Mouse (Mus musculus): Measurements from ENCODE around the gene Plppr3. TPM values are rescaled to one million over a fixed set of nuclear protein-coding genes. Genes with fewer than 3 reads are reported as not detected.

Gene Plppr3
- polyA plus RNA-seq, 1 experiment from 2014 or later, result 142 TPM

- Histone ChIP-seq H3K4me3 (peak within 1 kb of the TSS; percentile 99), H3K36me3 (peaks cover 33% of the 10 kb centered on the region), H3K4me1 (peaks cover 59% of the 10 kb centered on the region), H3K4me2 (replicated peaks) (peak within 1 kb of the TSS; percentile 100), H3K27me3 (no peaks in the 10 kb centered on the region), H3K27ac (peak within 1 kb of the TSS; percentile 100), H3K9me3 (no peaks in the 10 kb centered on the region), H3K9ac (peak within 1 kb of the TSS; percentile 97)
- peak; percentile 93 for ATAC-seq (ENCODE audit: low FRiP score, low read depth)
- WGBS, result under 1% methylated on average over 64 of the region's 75 CpGs
Observed at GRCm38 (mm10) chr10:79853860-79854795, 20.3 kb downstream of the Plppr3 start, which contains the start of gene Ptbp1. Ptbp1 (plus strand) TSS chr10:79854427.

DNA sequence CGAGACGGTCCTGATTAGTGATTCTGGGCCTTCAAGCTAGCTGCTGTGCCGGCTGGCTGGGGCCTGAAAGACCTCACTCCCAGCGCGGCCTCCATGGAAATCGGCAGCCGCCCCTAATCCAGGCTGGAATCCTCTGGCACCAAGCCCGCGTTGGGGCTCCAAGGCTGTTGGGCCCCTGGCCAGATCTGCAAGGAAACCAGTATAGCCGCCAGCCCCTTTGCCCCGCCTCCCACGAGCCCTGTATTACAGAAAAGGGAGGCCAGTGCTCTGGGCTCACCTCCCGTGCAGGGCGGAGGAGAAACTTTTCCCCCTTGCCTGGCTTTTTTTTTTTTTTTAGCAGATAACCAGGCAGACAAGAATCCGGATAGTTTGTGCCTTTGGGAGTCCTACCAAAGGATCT lies 21.0 kb downstream of the Plppr3 start:
- ATAC-seq (ENCODE audit: low FRiP score, low read depth), result peak; percentile 43
- peaks cover 52% of the 10 kb centered on the region for H3K4me1 ChIP-seq
- H3K27me3 ChIP-seq, result no peaks in the 10 kb centered on the region
- peaks cover 26% of the 10 kb centered on the region for H3K36me3 ChIP-seq
- peak overlapping the region; percentile 79 for H3K4me2 ChIP-seq (replicated peaks)
- no peaks in the 10 kb centered on the region for H3K9me3 ChIP-seq
- H3K4me3 ChIP-seq, result peak overlapping the region; percentile 99
- WGBS, result 0% methylated on average over 15 of the region's 15 CpGs
- peak overlapping the region; percentile 80 for H3K9ac ChIP-seq
- H3K27ac ChIP-seq, result peak overlapping the region; percentile 100

DNA sequence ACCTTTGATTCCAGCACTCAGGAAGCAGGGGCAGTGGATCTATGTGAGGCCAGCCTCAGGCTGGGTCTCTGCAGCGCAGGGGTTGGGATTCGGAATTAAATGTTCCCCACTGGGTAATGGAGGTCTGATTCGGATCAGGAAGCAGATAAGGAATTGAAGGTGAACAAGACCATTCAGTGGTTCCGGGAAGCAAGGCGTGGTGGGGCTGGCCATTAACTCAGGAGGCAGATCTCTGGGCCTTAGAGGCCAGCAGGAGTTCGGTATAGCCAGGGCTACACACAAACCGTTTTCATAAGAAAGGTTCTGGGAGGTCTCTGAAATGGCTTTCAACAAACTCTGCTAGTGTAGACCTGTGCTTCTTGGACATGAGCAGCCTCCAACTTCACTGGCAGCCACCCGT lies 21.6 kb downstream of the Plppr3 start:
- ATAC-seq (ENCODE audit: low FRiP score, low read depth), result no peak
- peak overlapping the region; percentile 99 for H3K4me3 ChIP-seq
- H3K27me3 ChIP-seq, result no peaks in the 10 kb centered on the region
- peak overlapping the region; percentile 80 for H3K9ac ChIP-seq
- H3K4me1 ChIP-seq, result peaks cover 46% of the 10 kb centered on the region
- H3K27ac ChIP-seq, result peak overlapping the region; percentile 100
- peak overlapping the region; percentile 79 for H3K4me2 ChIP-seq (replicated peaks)
- WGBS, result 17% methylated on average over 8 of the region's 8 CpGs
- no peaks in the 10 kb centered on the region for H3K9me3 ChIP-seq
- peaks cover 20% of the 10 kb centered on the region for H3K36me3 ChIP-seq

DNA sequence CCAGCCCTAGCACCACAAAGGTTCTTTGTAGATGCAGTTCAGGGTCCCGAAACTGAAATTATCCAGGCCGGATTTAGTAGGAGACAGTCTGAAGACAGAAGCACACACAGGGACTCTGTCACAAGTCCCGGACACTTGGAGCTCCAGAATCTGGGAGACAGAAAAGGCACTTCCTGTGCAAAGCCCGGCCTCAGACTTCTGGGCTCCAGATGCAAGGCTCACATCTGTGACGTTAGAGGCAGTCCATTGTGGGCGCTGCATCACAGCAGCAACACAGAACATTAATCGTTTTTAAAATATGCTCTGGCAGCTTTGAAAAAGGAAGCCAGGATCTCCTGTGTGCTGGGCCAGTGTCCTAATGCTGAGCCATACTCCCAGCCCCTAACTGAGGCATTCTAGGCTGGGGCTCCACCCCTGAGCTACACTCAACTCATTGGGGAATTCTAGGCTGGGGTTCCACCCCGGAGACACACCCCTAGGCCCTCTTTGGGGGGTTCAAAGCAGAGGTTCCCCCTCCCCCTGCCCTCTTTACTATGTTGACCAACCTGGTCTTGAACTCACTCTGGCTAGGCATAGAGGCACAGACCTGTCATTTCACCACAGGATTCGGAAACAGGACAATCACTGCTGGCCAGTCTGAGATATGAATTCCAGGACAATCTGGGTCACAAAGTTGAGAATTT lies 22.2 kb downstream of the Plppr3 start:
- no peak for ATAC-seq (ENCODE audit: low FRiP score, low read depth)
- no peaks in the 10 kb centered on the region for H3K9me3 ChIP-seq
- H3K27me3 ChIP-seq, result no peaks in the 10 kb centered on the region
- peak overlapping the region; percentile 100 for H3K27ac ChIP-seq
- H3K4me2 ChIP-seq (replicated peaks), result peak overlapping the region; percentile 79
- H3K4me1 ChIP-seq, result peaks cover 40% of the 10 kb centered on the region
- 32% methylated on average over 9 of the region's 9 CpGs for WGBS
- peak overlapping the region; percentile 80 for H3K9ac ChIP-seq
- peak overlapping the region; percentile 99 for H3K4me3 ChIP-seq
- H3K36me3 ChIP-seq, result peaks cover 15% of the 10 kb centered on the region

DNA sequence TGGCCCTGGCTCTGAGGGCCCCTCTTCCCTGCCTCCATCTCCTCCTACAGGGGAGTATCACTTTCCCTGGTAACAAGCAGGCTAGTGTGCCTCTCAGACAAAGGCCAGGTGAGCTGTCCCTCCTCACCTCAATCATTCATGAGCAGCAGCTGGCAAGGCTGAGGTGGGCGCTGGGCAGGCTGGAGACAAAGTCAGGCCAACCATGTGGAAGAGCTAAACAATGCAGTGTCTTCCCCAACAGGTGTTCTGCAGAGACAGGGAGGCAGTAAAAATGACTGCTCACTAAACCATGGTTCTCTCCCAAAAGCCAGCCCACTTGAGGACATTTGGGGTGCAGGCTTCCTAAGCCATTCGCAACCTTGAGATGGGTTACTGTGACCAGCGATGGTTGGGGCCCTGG lies 22.8 kb downstream of the Plppr3 start:
- peak overlapping the region; percentile 100 for H3K27ac ChIP-seq
- 64% methylated on average over 3 of the region's 3 CpGs for WGBS
- H3K4me3 ChIP-seq, result peak overlapping the region; percentile 99; the same call in 1 of the 2 replicates
- H3K4me1 ChIP-seq, result peaks cover 35% of the 10 kb centered on the region
- H3K9ac ChIP-seq, result peak overlapping the region; percentile 80; the same call in 1 of the 2 replicates
- H3K4me2 ChIP-seq (replicated peaks), result peak overlapping the region; percentile 79
- H3K36me3 ChIP-seq, result peaks cover 9% of the 10 kb centered on the region
- ATAC-seq (ENCODE audit: low FRiP score, low read depth), result no peak
- H3K9me3 ChIP-seq, result no peaks in the 10 kb centered on the region
- no peaks in the 10 kb centered on the region for H3K27me3 ChIP-seq

DNA sequence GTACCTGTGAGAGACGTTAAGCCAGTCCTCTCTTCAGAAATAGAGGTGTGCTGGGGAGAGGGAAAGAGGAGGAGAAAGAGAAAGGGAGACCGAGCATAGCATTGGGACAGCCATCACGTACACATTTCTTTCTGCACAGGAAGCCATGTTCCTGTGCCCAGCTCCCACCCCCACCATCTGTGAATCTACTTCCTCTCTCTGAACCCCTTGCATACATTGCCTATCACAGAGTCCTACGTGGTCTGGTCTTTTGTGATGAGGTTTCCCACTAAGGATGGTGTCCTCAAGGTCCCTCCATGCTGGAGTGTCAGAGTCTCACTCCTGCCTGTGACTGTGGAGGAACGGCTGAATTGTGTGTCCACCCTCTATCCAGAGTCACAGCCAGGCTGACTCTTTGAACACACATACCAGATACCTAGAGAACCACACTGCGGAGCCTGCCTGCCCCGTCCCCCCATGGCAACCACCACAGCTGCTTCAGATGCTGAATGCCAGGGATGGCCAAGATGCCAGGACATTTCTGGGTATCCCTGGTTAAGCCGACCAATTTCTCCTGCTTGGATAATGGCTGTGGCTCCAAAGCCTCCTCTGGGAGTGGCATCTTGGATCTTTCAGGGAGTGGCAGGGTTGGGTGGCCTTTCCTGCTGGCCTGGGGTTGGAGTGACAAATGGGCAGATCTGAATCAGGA lies 24.3 kb downstream of the Plppr3 start:
- WGBS, result 84% methylated on average over 8 of the region's 8 CpGs
- Histone ChIP-seq H3K4me2 (replicated peaks) (no peak overlapping the region), H3K9me3 (no peaks in the 10 kb centered on the region), H3K9ac (no peak overlapping the region), H3K4me3 (no peak overlapping the region), H3K4me1 (peaks cover 25% of the 10 kb centered on the region), H3K27ac (no peak overlapping the region), H3K27me3 (no peaks in the 10 kb centered on the region), H3K36me3 (no peaks in the 10 kb centered on the region)
- ATAC-seq (ENCODE audit: low FRiP score, low read depth), result no peak

DNA sequence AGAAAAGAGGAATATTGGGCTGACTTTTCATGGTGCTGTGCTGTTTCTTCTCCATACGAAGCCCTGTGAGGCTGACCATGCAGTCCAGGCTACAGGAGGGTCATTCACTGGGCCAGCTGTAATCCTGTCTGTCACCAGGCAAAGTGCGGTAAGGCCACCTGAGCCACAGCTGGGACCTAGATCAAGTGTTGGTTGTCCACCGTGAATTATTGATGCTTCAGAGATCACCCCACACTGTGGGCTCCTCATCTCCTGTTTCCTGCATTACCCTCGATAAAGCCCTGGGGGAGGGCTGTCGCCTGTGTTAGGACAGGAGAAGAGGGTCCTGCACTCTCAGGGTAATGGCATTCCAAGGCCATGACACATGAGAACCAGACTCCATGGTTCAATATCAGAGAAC lies 27.9 kb downstream of the Plppr3 start:
- no peaks in the 10 kb centered on the region for H3K27me3 ChIP-seq
- H3K4me3 ChIP-seq, result no peak overlapping the region
- WGBS, result 42% methylated on average over 5 of the region's 5 CpGs
- no peak overlapping the region for H3K27ac ChIP-seq
- no peak overlapping the region for H3K9ac ChIP-seq
- no peak for ATAC-seq (ENCODE audit: low FRiP score, low read depth)
- no peaks in the 10 kb centered on the region for H3K36me3 ChIP-seq
- H3K4me1 ChIP-seq, result peaks cover 30% of the 10 kb centered on the region
- no peaks in the 10 kb centered on the region for H3K9me3 ChIP-seq
- H3K4me2 ChIP-seq (replicated peaks), result no peak overlapping the region

- peak overlapping the region; percentile 23; the same call in 1 of the 2 replicates for H3K27ac ChIP-seq
Observed at GRCm38 (mm10) chr10:79843476-79843875, 31.0 kb downstream of the Plppr3 start.

DNA sequence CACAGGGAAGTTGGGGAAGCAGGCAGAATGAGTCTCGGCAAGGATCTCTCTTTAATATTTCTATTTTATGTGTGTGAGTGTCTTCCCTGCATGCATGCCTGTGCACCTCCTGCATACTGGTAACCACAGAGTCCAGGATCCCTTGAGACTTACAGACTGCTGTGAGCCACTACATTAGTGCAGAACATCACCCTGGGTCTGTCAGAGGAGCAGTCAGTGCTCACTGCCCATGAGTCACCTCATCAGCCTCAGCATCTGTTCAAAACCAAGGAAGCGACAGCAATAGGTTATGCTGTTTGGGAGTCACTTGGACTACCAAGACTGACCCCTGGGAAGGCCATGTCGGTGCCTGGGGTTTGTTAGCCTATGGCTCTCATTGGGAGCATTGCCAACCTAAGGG lies 32.1 kb downstream of the Plppr3 start:
- no peak overlapping the region for H3K9ac ChIP-seq
- H3K27me3 ChIP-seq, result no peaks in the 10 kb centered on the region
- peak overlapping the region; percentile 58 for H3K27ac ChIP-seq
- no peak overlapping the region for H3K4me3 ChIP-seq
- H3K9me3 ChIP-seq, result no peaks in the 10 kb centered on the region
- H3K4me2 ChIP-seq (replicated peaks), result no peak overlapping the region; the same call in 1 of the 2 replicates
- 62% methylated on average over 3 of the region's 3 CpGs for WGBS
- H3K36me3 ChIP-seq, result no peaks in the 10 kb centered on the region
- no peak for ATAC-seq (ENCODE audit: low FRiP score, low read depth)
- peaks cover 32% of the 10 kb centered on the region for H3K4me1 ChIP-seq

More at GRCm38 (mm10) chr10:79843476-79843875, 31.0 kb downstream of the Plppr3 start:
- Histone ChIP-seq H3K4me3 (no peak overlapping the region), H3K36me3 (no peaks in the 10 kb centered on the region), H3K9me3 (no peaks in the 10 kb centered on the region), H3K9ac (no peak overlapping the region), H3K4me2 (replicated peaks) (no peak overlapping the region), H3K27me3 (no peaks in the 10 kb centered on the region), H3K4me1 (peaks cover 32% of the 10 kb centered on the region)
- ATAC-seq (ENCODE audit: low FRiP score, low read depth), result no peak
- 58% methylated on average over 6 of the region's 6 CpGs for WGBS

- Histone ChIP-seq H3K9ac (peak overlapping the region; percentile 68), H3K4me1 (peaks cover 32% of the 10 kb centered on the region), H3K4me2 (replicated peaks) (peak overlapping the region; percentile 72), H3K9me3 (no peaks in the 10 kb centered on the region), H3K4me3 (peak overlapping the region; percentile 44), H3K36me3 (no peaks in the 10 kb centered on the region), H3K27ac (peak overlapping the region; percentile 97), H3K27me3 (no peaks in the 10 kb centered on the region)
- whole genome bisulfite sequencing, result under 1% methylated on average over 24 of the region's 24 CpGs
- ATAC-seq (ENCODE audit: low FRiP score, low read depth), result peak; percentile 93
Observed at GRCm38 (mm10) chr10:79840644-79841551, 33.5 kb downstream of the Plppr3 start.

DNA sequence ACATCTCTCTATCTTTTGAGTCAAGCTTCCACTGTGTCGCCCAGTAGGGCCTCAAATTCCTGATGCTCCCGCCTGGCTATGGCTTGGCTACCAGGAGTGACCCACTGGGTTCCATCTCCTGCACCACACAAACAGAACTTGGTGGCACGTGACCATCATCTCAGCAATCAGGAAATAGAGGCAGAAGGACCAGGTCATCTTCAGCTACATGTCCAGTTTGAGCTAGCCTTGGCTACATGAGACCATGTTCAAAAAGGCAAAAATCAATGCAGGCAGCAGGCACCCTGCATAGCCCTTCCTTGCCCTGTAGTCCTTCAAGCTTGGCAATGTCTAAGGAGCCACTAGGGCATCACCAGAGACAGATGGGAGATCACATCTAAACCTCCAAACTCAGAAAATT lies 34.3 kb downstream of the Plppr3 start:
- Histone ChIP-seq H3K4me2 (replicated peaks) (peak overlapping the region; percentile 72), H3K4me1 (peaks cover 32% of the 10 kb centered on the region), H3K9me3 (no peaks in the 10 kb centered on the region), H3K9ac (no peak overlapping the region), H3K36me3 (no peaks in the 10 kb centered on the region), H3K4me3 (no peak overlapping the region), H3K27me3 (no peaks in the 10 kb centered on the region), H3K27ac (peak overlapping the region; percentile 97)
- WGBS, result 90% methylated on average over 3 of the region's 3 CpGs
- no peak for ATAC-seq (ENCODE audit: low FRiP score, low read depth)

Measured in limb, embryonic 13.5 days (tissue).